Mouse (Mus musculus) lung, embryonic 14.5 days (tissue): ENCODE data around the gene Lce3f. TPM values are rescaled to one million over a fixed set of nuclear protein-coding genes. Genes with fewer than 3 reads are reported as not detected.
A peak's percentile ranks its signal among the peaks of the same experiment; 100 is the strongest.

Experiments used
- ATAC-seq: fragments of 200-750 bp; cut with Nextera tagmentation; 2 replicates; pipeline ENCODE4 v1.8.0; 2017; ENCODE audit warnings: mild to moderate bottlenecking, moderate TSS enrichment, moderate library complexity; ENCODE audit not compliant: insufficient read depth
- DNase-seq: peaks from one replicate; pipeline ENCODE4 v3.0.0-alpha.2; 2015
- H3K27ac ChIP-seq: fragments of 300-500 bp; sonication (generic); 2 replicates; pipeline ENCODE4 v1.5.1; 2014; ENCODE audit warnings: low read depth, mild to moderate bottlenecking, moderate library complexity
- H3K27me3 ChIP-seq: fragments of 300-500 bp; sonication (generic); 2 replicates; pipeline ENCODE4 v1.6.1; 2014; ENCODE audit warnings: low read length, control low read depth; ENCODE audit not compliant: insufficient read depth
- H3K36me3 ChIP-seq: fragments of 300-500 bp; sonication (generic); 2 replicates; pipeline ENCODE4 v1.6.1; 2014; ENCODE audit warnings: control low read depth; ENCODE audit not compliant: insufficient read depth
- H3K4me1 ChIP-seq: fragments of 300-500 bp; sonication (generic); 2 replicates; pipeline ENCODE4 v1.6.1; 2014; ENCODE audit warnings: antibody characterized with exemption, control low read depth; ENCODE audit not compliant: insufficient read depth
- H3K4me2 ChIP-seq: fragments of 300-500 bp; sonication (generic); 2 replicates; pipeline ENCODE4 v1.6.1; 2014; ENCODE audit warnings: mild to moderate bottlenecking
- H3K4me3 ChIP-seq: fragments of 300-500 bp; sonication (generic); 2 replicates; pipeline ENCODE4 v1.5.1; 2014; ENCODE audit warnings: low read depth, low read length
- H3K9ac ChIP-seq: fragments of 300-500 bp; sonication (generic); 2 replicates; pipeline ENCODE4 v1.6.1; 2014
- H3K9me3 ChIP-seq: fragments of 300-500 bp; sonication (generic); 2 replicates; pipeline ENCODE4 v1.6.1; 2016; ENCODE audit warnings: low read depth, low read length, control low read depth
- CTCF ChIP-seq: IDR thresholded peaks from 2 replicates; pipeline ENCODE4 v1.5.1; 2016; ENCODE audit warnings: antibody characterized with exemption, low read depth
- WGBS: fragments of 180-500 bp; shearing (Covaris S2); extraction: QIAGEN DNeasy Blood & Tissue Kit; methylation state at CpG from one replicate; pipeline ENCODE4 v1.1.7; 2014; 5-methylcytosine and 5-hydroxymethylcytosine counted together
- polyA plus RNA-seq: library from polyadenylated mRNA; unstranded; fragments of >200 nt; fragmentation: Nextera tagmentation; extraction: Ambion mirVana; gene quantifications from 2 replicates; pipeline ENCODE4 v1.2.1, GENCODE M21; 2014

Gene Lce3f
- polyA plus RNA-seq: not detected in 2 replicates

DNA sequence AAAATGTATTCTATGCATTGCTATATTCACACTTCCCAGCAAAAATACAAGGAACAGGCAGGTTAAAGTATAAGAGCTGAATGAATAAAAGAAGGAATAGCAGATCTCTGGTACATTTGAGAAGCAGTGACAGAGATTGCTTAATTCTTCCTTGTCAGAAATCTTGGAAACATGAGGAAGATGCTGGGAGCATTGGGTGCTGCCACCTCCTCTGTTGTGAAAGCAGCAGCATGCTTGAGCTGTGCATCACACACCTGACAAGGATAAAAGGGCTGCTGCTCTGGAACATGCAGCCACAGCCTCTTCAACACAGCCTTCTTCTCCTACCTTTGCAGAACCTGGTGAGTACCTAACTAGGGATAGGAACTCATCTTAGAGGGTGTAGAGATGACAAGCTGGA is at the start of gene Lce3f:
TSS of gene Lce3f (plus strand) at position 301 of the 400 bp plus-strand sequence.
- Histone ChIP-seq H3K9me3 (no peaks in the 10 kb centered on the region), H3K36me3 (no peaks in the 10 kb centered on the region), H3K4me2 (no peak within 1 kb of the TSS), H3K27ac (no peak within 1 kb of the TSS), H3K9ac (no peak within 1 kb of the TSS), H3K4me1 (no peaks in the 10 kb centered on the region), H3K27me3 (no peaks in the 10 kb centered on the region), H3K4me3 (no peak within 1 kb of the TSS)
- no peak for DNase-seq
- no peak for ATAC-seq
- no peak for TF ChIP-seq CTCF

DNA sequence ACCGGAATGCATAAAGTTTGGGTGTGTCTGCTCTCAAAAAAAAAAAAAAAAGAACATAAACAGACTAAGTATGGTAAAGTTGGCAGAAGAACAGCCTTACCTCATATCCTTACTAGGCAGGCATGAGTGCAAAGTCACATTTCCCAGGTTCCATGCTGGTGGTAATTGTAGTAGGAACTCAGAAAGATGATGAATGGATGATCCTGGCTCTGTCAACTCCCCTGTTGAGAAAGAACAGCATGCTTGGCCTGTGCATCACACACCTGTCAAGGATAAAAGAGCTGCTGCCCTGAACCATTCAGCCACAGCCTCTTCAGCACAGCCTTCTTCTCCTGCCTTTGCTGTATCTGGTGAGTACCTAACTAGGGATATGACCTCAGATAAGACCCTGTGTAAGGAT is 47.8 kb upstream of the Lce3f start, which contains the start of gene Lce3c:
TSS of gene Lce3c (plus strand) at position 301 of the 400 bp plus-strand sequence.
- no peak for DNase-seq
- 79% methylated on average over 1 of the region's 1 CpGs for WGBS
- no peaks in the 10 kb centered on the region for H3K4me1 ChIP-seq
- H3K4me2 ChIP-seq: no peak within 1 kb of the TSS
- no peak within 1 kb of the TSS for H3K27ac ChIP-seq
- no peak within 1 kb of the TSS for H3K9ac ChIP-seq
- no peaks in the 10 kb centered on the region for H3K36me3 ChIP-seq
- no peaks in the 10 kb centered on the region for H3K27me3 ChIP-seq
- H3K4me3 ChIP-seq: no peak within 1 kb of the TSS
- TF ChIP-seq CTCF: no peak
- ATAC-seq: no peak
- H3K9me3 ChIP-seq: no peaks in the 10 kb centered on the region

DNA sequence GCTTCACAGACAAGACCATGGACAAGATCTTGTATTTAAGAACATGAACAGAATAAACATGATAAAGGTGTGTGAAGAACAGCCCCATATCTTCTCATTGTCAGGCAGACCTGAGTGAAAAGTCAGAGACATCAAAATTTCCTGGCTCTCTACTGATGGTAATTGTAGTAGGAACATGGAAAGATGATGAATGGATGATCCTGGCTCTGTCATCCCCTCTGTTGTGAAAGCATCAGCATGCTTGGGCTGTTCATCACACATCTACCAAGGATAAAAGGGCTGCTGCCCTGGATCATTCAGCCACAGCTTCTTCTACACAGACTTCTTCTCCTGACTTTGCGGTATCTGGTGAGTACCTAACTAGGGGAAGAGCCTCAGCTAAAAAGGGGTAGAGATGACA is 34.9 kb upstream of the Lce3f start, which contains the start of gene Lce3d:
TSS of gene Lce3d (plus strand) at position 301 of the 400 bp plus-strand sequence.
- TF ChIP-seq CTCF: no peak
- 79% methylated on average over 1 of the region's 1 CpGs for WGBS
- no peak within 1 kb of the TSS for H3K27ac ChIP-seq
- no peaks in the 10 kb centered on the region for H3K4me1 ChIP-seq
- no peaks in the 10 kb centered on the region for H3K9me3 ChIP-seq
- no peak within 1 kb of the TSS for H3K9ac ChIP-seq
- ATAC-seq: no peak
- H3K4me3 ChIP-seq: no peak within 1 kb of the TSS
- no peak within 1 kb of the TSS for H3K4me2 ChIP-seq
- no peaks in the 10 kb centered on the region for H3K36me3 ChIP-seq
- no peak for DNase-seq
- no peaks in the 10 kb centered on the region for H3K27me3 ChIP-seq

DNA sequence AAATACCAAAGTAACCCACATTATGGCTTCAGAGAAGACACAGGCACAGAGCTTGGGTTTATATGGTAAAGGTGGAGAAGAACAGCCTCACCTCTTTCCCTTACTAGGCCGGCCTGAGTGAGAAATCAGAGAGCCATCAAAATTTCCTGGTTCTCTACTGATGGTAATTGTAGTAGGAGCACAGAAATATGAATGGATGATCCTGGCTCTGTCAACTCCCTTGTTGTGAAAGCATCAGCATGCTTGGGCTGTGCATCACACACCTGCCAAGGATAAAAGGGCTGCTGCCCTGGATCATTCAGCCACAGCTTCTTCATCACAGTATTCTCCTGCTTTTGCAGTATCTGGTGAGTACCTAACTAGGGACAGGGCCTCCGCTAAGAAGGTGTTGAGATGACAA is 25.3 kb upstream of the Lce3f start, which contains the start of gene Lce3e:
TSS of gene Lce3e (plus strand) at position 301 of the 400 bp plus-strand sequence.
- H3K27ac ChIP-seq: no peak within 1 kb of the TSS
- ATAC-seq: no peak
- no peaks in the 10 kb centered on the region for H3K27me3 ChIP-seq
- H3K4me1 ChIP-seq: no peaks in the 10 kb centered on the region
- H3K36me3 ChIP-seq: no peaks in the 10 kb centered on the region
- no peak within 1 kb of the TSS for H3K4me2 ChIP-seq
- H3K4me3 ChIP-seq: no peak within 1 kb of the TSS
- TF ChIP-seq CTCF: no peak
- 81% methylated on average over 2 of the region's 2 CpGs for WGBS
- no peaks in the 10 kb centered on the region for H3K9me3 ChIP-seq
- H3K9ac ChIP-seq: no peak within 1 kb of the TSS
- DNase-seq: no peak

DNA sequence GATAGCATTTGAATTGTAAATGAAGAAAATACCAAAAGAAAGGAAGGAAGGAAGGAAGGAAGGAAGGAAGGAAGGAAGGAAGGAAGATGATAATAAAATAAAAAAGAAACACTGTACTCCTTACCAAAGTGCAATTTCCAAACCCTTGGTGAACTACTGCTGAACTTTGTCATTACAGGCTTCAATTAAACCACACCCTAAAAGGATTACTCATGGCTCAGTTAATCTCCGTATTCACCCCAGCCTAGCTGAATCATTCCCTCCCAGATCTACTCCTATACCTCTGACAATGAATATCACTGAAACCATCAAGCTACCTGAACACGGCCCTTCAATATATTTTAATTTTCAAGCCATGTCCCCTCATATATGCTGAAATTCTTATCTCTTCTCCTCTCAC is 13.5 kb upstream of the Lce3f start:
- no peak for ATAC-seq
- H3K27me3 ChIP-seq: no peaks in the 10 kb centered on the region

DNA sequence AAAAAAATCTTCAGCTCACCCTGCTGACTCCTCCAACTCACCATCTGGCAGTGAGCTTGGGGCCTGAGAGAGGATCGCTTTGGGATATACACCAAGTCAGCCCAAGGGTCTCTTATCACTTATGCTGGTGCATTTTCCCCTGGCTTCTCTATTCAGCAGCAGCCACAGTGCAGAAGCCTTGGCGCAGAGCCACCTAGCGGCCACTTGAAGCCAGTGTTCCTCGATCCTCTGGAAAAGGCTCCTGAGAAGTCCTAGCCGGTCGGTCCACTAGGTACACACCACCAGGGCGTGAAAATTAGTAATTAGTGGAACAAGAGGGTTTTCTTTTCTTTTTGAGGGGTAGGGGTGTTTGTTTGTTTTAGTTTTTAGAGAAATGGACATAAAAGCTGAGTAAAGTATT is 6.7 kb downstream of the Lce3f start:
- Histone ChIP-seq H3K27me3 (no peaks in the 10 kb centered on the region), H3K4me2 (no peak overlapping the region), H3K4me1 (no peaks in the 10 kb centered on the region), H3K27ac (no peak overlapping the region), H3K9me3 (no peaks in the 10 kb centered on the region), H3K36me3 (no peaks in the 10 kb centered on the region), H3K4me3 (no peak overlapping the region), H3K9ac (no peak overlapping the region)
- ATAC-seq: peak; percentile 92
- TF ChIP-seq CTCF: peak; percentile 83
- whole genome bisulfite sequencing: 3% methylated on average over 7 of the region's 7 CpGs
- peak; percentile 90 for DNase-seq

More for the DNA sequence above, 13.5 kb upstream of the Lce3f start:
- Histone ChIP-seq H3K4me2 (no peak overlapping the region), H3K4me3 (no peak overlapping the region), H3K9me3 (no peaks in the 10 kb centered on the region), H3K9ac (no peak overlapping the region), H3K36me3 (no peaks in the 10 kb centered on the region), H3K4me1 (no peaks in the 10 kb centered on the region), H3K27ac (no peak overlapping the region)
- DNase-seq: no peak
- WGBS: 58% methylated on average over 2 of the region's 2 CpGs
- TF ChIP-seq CTCF: no peak

DNA sequence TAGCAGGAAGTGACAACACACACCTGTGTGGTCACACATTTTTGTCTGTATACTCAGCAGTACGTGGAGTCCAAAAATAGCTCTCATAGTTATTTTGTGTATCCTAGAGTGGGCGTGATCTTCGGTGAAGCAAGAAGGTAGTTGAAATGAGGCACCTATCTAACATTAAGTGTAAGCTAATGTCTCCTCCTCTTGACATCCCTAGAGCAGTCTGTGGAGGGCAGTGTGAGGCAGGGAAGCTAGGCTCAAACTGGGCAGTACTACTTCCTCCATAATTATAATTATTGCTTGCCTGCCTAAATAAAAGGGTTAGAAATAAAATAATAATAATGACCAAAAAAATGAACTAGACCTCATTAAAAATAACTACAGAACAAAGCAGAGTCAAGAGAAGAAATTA is 8.6 kb downstream of the Lce3f start:
- no peaks in the 10 kb centered on the region for H3K36me3 ChIP-seq
- WGBS: 57% methylated on average over 3 of the region's 3 CpGs
- no peaks in the 10 kb centered on the region for H3K4me1 ChIP-seq
- no peaks in the 10 kb centered on the region for H3K9me3 ChIP-seq
- H3K4me2 ChIP-seq: no peak overlapping the region
- H3K27ac ChIP-seq: no peak overlapping the region
- no peak overlapping the region for H3K4me3 ChIP-seq
- no peaks in the 10 kb centered on the region for H3K27me3 ChIP-seq
- TF ChIP-seq CTCF: no peak
- no peak for DNase-seq
- no peak overlapping the region for H3K9ac ChIP-seq
- no peak for ATAC-seq

DNA sequence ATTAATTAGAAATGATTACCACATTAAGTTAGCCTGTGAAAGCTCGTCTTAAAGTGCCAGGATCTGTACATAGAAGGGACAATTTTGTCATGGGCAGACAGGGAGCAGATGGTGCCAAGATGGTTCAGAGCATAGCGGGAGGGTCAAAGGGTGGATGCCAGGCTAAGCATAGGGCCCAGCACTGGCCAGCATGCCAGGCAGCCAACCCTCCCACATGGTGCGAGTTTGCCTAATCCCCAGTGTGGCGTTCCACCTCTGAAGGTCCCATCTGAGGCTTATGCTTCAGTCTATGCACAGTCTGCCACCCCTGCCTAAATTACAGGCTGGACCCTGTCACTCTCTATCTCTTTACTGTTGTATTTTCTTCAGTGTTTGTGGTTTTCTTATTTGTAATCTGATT is 10.8 kb downstream of the Lce3f start:
- Histone ChIP-seq H3K9ac (no peak overlapping the region), H3K4me3 (no peak overlapping the region), H3K4me2 (no peak overlapping the region), H3K36me3 (no peaks in the 10 kb centered on the region), H3K27ac (no peak overlapping the region), H3K27me3 (no peaks in the 10 kb centered on the region), H3K4me1 (no peaks in the 10 kb centered on the region), H3K9me3 (no peaks in the 10 kb centered on the region)
- ATAC-seq (no peak), DNase-seq (no peak)
- 72% methylated on average over 4 of the region's 4 CpGs for WGBS
- no peak for TF ChIP-seq CTCF
